Mouse (Mus musculus) monocyte, adult 2 months (primary cell): ENCODE measurements around the gene Hist2h2ac.
"Not testable (repeated sequence)": the region's sequence is repeated elsewhere in the genome, so short reads cannot be mapped to it uniquely, and the experiment has no call there.

Experiments used
- DNase-seq, 2 experiments: peaks; one replicate each; pipeline ENCODE4 v3.0.0; 2022; ENCODE audit warnings: low spot score in 2 of 2, low read depth in 1 of 2

The Hist2h2ac gene

GRCm38 (mm10) chr3:96220765-96221639 lies at the start of gene Hist2h2ac, which contains the start of gene Hist2h2be:
Gene Hist2h2ac, minus strand, starts transcription at chr3:96220880.
Gene Hist2h2be, plus strand, starts transcription at chr3:96221119.
- DNase-seq: peak; percentile 75 to 78

GRCm38 (mm10) chr3:96269511-96270474 lies 49.1 kb upstream of the Hist2h2ac start, which contains the start of gene Hist2h2bb:
Gene Hist2h2bb, plus strand, starts transcription at chr3:96269752.
- peak; percentile 77 to 84 for DNase-seq

GRCm38 (mm10) chr3:96268776-96269378 lies 48.2 kb upstream of the Hist2h2ac start:
- DNase-seq: not testable (repeated sequence)

- peak in 1 of 2 experiments; percentile 59 for DNase-seq
These were observed 47.5 kb upstream of the Hist2h2ac start, which contains the start of gene Hist2h3b for GRCm38 (mm10) chr3:96268051-96268775. Gene Hist2h3b, plus strand, starts transcription at chr3:96268654.

GRCm38 (mm10) chr3:96267541-96267940 lies 46.9 kb upstream of the Hist2h2ac start:
- DNase-seq: no peak

DNA sequence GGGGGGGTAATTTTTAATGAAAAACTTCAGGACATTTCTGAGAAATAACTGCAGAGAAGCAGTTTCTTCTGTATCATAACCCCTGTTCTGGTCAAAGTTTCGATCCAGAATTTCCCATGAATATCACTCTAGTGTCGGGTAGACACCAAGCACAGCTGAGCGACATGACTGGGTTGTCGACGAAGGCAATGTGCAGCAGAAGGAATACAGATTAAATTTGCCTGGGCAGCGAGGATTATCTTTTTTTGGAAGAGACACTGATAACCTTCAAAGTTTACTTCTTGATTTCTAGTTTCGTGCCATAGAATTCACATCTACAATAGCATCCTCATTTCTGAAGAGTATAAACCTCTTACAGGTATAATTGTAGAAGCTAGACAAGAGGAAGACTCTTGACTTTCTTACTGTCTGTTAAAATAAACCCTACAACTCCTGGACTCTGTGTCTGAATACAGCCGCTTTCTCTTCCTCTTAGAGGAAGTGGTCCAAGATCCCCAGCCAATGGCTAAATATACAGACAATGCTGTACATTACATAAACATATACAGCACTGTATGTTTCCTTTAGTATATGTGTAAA lies 45.5 kb upstream of the Hist2h2ac start:
- DNase-seq: no peak

DNA sequence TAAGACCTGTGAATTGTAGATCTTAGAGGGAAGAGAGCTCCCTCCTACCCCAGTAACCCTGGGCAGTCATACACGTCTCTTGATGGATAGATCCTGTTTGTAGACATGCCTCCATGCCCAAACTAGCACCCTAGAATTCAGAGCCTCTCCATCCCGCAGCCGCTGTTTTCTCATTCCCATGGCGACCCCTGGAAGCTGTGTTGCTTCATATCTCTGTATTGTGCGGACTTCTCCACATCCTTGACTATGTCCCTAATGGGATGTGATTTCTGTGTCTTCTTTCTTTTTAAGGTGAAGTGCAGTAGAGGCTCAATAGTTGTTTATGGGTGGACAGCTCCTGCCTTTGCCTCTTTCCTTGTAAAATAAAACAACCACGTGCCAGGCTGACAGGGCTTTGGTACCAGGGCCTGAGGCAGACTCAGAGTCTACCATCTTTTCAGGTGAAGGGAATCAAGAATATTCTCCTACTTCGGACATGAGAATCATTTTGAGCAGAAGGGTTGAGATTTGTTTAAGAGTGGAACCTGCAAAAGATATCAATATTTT lies 43.8 kb upstream of the Hist2h2ac start:
- DNase-seq: no peak

- DNase-seq: peak in 1 of 2 experiments; percentile 22
These were observed 43.1 kb upstream of the Hist2h2ac start for GRCm38 (mm10) chr3:96263558-96264403.

GRCm38 (mm10) chr3:96262979-96263550 lies 42.4 kb upstream of the Hist2h2ac start, which contains the start of gene Hist2h4:
Gene Hist2h4, minus strand, starts transcription at chr3:96263311.
- peak; percentile 88 to 90 for DNase-seq

DNA sequence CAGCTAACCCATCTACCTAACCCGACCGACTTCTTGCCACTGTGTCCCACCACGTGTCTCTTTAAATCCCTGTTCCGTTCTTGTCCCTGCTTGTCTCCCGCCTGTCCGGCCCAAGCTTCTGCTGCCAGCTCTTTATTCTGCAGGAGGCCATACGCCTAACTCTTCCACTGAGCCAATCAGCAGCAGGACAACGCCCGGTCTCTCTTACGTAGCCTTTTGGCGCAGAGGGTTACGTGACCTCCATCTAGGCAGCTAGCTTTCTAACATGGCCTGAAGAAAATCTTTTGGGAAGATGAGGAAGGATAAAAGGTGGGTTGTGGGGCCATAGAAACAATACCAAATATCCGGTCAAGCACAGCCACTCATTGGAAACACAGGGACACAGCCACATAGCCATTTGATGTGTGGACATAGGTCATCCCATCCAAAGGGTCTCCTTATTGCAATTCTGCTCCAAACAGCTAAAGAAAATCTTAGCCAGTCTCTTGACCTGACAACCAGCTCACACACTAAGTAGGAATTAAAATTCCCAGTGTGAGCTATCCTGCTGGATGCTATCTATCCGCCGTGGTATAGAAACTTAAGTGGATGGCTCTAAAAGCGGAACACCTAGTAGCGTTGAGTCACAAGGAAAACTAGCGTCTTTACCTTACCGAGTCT lies 41.7 kb upstream of the Hist2h2ac start:
- peak in 1 of 2 experiments; percentile 69 for DNase-seq

GRCm38 (mm10) chr3:96261623-96262022 lies 40.9 kb upstream of the Hist2h2ac start:
- no peak for DNase-seq

GRCm38 (mm10) chr3:96260220-96260619 lies 39.5 kb upstream of the Hist2h2ac start:
- DNase-seq: no peak

GRCm38 (mm10) chr3:96257190-96257589 lies 36.5 kb upstream of the Hist2h2ac start:
- no peak for DNase-seq

DNA sequence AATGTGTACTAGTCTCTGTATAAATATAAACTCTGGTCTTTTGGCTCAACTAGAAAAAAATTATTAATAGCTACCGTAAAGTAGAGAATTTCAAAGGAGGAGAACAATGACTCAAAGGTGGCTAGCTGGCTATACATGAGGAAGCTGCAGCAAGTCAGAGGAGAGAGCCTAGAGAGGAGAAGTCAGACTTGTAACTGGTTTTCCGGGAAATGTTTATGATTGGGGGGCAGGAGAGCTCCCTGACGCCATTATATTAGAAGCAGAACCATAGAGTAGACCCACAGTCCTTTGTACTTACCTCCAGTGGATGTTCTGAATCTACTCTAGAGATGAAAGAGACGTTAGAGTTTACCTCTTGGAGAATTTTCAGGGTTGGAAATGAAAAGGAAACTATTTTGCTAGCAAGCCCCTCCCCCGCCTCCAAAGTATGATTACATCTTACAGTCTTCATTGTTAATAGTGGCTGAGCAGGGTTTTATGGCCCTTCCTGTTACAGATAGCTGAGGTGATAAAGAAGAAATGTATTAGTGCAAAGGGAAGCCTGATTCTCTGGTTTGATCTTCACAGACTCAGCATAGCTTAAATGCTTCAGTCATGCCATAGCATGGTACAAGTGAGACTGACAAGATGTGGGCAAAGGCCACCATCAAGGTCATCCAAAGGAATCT lies 35.4 kb upstream of the Hist2h2ac start:
- DNase-seq: no peak

DNA sequence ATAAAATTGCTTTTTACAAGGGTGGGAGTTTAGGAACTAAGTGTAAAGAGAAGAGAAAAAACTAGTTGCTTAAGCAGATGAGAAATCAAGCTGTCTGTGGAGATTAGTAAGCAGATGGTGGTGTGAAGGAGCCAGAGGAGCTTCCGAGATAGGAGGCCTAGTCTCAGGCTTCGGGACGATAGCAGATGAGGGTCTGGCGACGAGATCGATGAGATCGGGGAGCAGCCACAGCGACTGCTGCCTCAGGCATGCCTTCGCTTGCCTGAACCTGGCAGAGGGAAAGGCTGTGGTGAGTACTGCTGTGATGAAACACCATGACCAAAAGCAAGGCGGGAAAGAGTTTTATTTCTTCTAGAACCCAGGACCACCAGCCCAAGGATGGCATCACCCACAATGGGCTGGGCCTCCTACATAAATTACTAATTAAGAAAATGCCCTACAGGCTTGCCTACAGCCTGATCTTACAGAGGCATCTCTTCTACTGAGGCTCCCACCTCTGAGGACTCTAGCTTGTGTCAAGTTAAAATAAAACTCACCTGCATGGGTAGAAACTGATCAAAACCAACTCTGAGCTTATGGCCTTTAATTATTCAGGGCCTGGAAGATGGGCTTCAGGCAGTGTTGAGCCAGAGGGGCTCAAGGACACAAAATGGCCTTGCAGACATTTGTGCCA lies 34.1 kb upstream of the Hist2h2ac start:
- no peak for DNase-seq

GRCm38 (mm10) chr3:96251787-96252186 lies 31.1 kb upstream of the Hist2h2ac start:
- no peak for DNase-seq

DNA sequence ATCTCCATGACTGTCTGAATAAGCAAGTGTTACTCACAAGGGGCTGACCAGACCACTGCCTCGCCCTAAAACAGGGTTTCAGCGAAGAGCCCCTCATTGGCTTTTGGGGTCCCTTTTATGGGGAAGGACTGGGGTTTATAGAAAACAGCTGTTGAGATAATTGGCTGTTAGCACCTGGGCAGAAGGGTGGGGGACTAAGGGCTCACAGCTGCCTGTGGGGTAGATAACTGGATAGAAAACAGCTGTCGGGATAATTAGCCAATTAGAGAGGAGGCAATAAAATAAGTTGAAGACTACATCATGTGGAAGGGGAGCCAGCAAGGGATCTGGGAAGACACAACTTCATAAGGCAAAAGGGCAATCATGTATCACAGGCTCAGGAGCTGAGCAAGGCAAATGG lies 30.2 kb upstream of the Hist2h2ac start:
- DNase-seq: no peak
